8 mouse cellular contexts compared by ENCODE assay signal in genomic region chrX:142540264-142540663, GRCm38 (mm10).
DNase-seq lines count a peak whose midpoint lies in the region; ATAC-seq and TF ChIP-seq lines count a peak whose summit lies in the region.

No protein-coding gene starts in this region.

- H3K9me3 ChIP-seq in hindbrain, embryonic 15.5 days: no peaks in the 10 kb centered on the region
- H3K9me3 ChIP-seq in midbrain, embryonic 10.5 days (replicated peaks): no peaks in the 10 kb centered on the region

- WGBS in hindbrain, embryonic 15.5 days: 15% methylated on average over 7 of the region's 7 CpGs
- WGBS in midbrain, embryonic 10.5 days: 23% methylated on average over 7 of the region's 7 CpGs

- TF ChIP-seq CTCF in left cerebral cortex, adult 2 months (IDR thresholded peaks at IDR 0.05): peak; percentile 88

- intact Hi-C loops in left cerebral cortex, adult 2 months (cut with DNase I): loop anchor here (5.0 to 10.0 kb wide), 2 partner anchors 213 to 515 kb away; no protein-coding TSS in a partner anchor

- ATAC-seq in hindbrain, embryonic 15.5 days (ENCODE audit: low FRiP score, low read depth): peak; percentile 74; the same call in 1 of the 2 replicates

- H3K4me2 ChIP-seq in hindbrain, embryonic 15.5 days: peak overlapping the region; percentile 41

- peaks cover 7% of the 10 kb centered on the region; the same call in 1 of the 2 replicates for H3K27me3 ChIP-seq in hindbrain, embryonic 15.5 days
- peaks cover 69% of the 10 kb centered on the region for H3K27me3 ChIP-seq in midbrain, embryonic 10.5 days (ENCODE audit: low read depth, poor library complexity, severe bottlenecking)

- H3K4me1 ChIP-seq in hindbrain, embryonic 15.5 days (replicated peaks): no peaks in the 10 kb centered on the region
- H3K4me1 ChIP-seq in midbrain, embryonic 10.5 days: peaks cover 6% of the 10 kb centered on the region; the same call in 1 of the 2 replicates

- no peak overlapping the region for H3K27ac ChIP-seq in left cerebral cortex, adult 2 months
- H3K27ac ChIP-seq in hindbrain, embryonic 15.5 days (replicated peaks): no peak overlapping the region
- H3K27ac ChIP-seq in midbrain, embryonic 10.5 days (replicated peaks): no peak overlapping the region

- peak; percentile 55 to 63 for DNase-seq in left cerebral cortex, adult 2 months (ENCODE audit: extremely low spot score in 1 of 2, low spot score in 2 of 2)
- DNase-seq in left cerebral cortex, adult 11 months (ENCODE audit: low spot score): no peak
- DNase-seq in cerebellum, postnatal 14 days: peak; percentile 75 to 77
- DNase-seq in frontal cortex, postnatal 14 days (ENCODE audit: low spot score in 2 of 2): peak; percentile 16 to 53
- peak; percentile 46 to 64 for DNase-seq in layer of hippocampus, postnatal 14 days (ENCODE audit: low spot score in 2 of 2)
- peak; percentile 56 for DNase-seq in midbrain, embryonic 10.5 days (ENCODE audit: low spot score)
- DNase-seq in right cerebral cortex, postnatal 25 days: peak; percentile 46

- no peak overlapping the region for H3K9ac ChIP-seq in hindbrain, embryonic 15.5 days

- no peak overlapping the region for H3K4me3 ChIP-seq in left cerebral cortex, adult 2 months
- H3K4me3 ChIP-seq in hindbrain, embryonic 15.5 days: no peak overlapping the region
- H3K4me3 ChIP-seq in midbrain, embryonic 10.5 days: no peak overlapping the region

- no peaks in the 10 kb centered on the region for H3K36me3 ChIP-seq in hindbrain, embryonic 15.5 days
- H3K36me3 ChIP-seq in midbrain, embryonic 10.5 days: no peaks in the 10 kb centered on the region
